Mouse (Mus musculus): ENCODE results near the gene Rbm20. TPM values are rescaled to one million over a fixed set of nuclear protein-coding genes. Genes with fewer than 3 reads are reported as not detected.
A peak's percentile ranks its signal among the peaks of the same experiment; 100 is the strongest.

Gene Rbm20
- total and polyA plus RNA-seq, 3 experiments: 143 to 231 (median 194) TPM

DNA sequence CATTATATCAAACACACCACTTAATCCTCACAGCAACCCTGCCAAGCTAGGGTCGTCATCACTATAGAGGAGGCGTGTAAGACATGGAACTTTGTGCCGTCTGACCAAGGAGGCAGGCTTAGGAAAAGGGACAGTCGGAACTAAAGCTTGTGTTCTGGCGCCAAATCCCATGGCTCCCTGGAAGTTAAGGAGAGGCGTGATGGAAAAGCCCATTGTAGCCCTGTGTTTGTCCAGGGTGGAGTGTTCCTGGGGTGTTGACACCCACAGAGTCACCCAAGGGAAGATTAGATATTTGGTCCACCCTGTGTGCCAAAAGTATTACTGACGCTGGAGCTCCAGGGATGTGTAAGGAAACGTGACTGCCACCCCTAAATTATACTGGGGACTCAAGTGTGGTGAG is 166.9 kb downstream of the Rbm20 start:
- TF ChIP-seq POLR2A (IDR thresholded peaks at IDR 0.05; ENCODE audit: insufficient read depth, low read depth, low read length) (no peak), CTCF (IDR thresholded peaks at IDR 0.05) (no peak), EP300 (IDR thresholded peaks at IDR 0.05; ENCODE audit: insufficient read depth, low read depth, low read length) (no peak)
- WGBS: 45% methylated on average over 8 of the region's 8 CpGs
- H3K4me3 ChIP-seq: no peak overlapping the region
- intact Hi-C loops (cut with DNase I): loop anchor here (5.0 kb wide), 1 partner anchor 83 kb away; no protein-coding TSS in a partner anchor
- no peak for DNase-seq
- no peaks in the 10 kb centered on the region for H3K27me3 ChIP-seq (ENCODE audit: control insufficient read depth, insufficient read depth, low read length)
- H3K79me2 ChIP-seq (replicated peaks; ENCODE audit: control insufficient read depth, insufficient read depth, low read length): no peaks in the 10 kb centered on the region
- H3K9ac ChIP-seq (ENCODE audit: low read depth, low read length): no peak overlapping the region
- no peak overlapping the region for H3K27ac ChIP-seq
- peaks cover 14% of the 10 kb centered on the region for H3K36me3 ChIP-seq (ENCODE audit: control insufficient read depth, insufficient read depth, low read length)
- peaks cover 3% of the 10 kb centered on the region for H3K4me1 ChIP-seq (ENCODE audit: control insufficient read depth, insufficient read depth, low read length)

DNA sequence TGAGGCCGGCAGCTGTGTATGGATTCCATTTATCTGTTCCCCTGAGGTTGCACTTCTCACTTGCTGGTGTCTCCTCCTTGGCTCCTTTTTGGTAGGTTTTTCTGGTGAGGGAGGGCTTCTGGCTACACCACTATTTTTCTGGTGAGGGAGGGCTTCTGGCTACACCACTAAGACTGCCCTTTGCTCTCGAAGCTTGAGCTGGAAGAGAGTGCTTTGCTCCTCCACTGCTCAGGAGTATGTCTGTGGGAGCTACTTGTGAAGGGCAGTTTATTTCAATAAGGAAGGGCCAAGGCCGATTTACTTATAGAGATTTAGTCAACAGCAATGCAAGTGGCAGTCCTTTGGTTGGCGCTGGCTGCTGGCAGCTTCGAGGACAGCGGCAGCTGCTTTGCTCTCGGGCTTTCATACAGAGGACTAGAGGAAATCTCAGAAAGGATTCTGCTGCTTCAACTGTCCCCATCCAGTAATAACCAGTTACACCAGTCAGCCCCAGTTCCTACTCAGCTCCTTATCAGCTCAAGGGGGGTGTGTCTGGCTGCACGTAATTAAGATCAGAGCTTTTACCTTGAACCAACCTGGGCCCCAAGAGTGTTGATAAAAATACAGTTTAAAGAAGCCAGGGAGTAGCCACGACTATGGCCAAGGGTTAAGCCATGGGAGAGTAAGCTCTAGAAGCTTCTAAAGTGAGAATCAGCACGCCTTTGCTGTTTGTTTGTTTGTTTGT is 171.3 kb downstream of the Rbm20 start:
- Histone ChIP-seq H3K27ac (peak overlapping the region; percentile 31; the same call in 1 of the 2 replicates), H3K36me3 (ENCODE audit: control insufficient read depth, insufficient read depth, low read length) (peaks cover 16% of the 10 kb centered on the region)

GRCm38 (mm10) chr19:53850166-53850922 is 173.2 kb downstream of the Rbm20 start:
- TF ChIP-seq CTCF (IDR thresholded peaks at IDR 0.05) (no peak), EP300 (IDR thresholded peaks at IDR 0.05; ENCODE audit: insufficient read depth, low read depth, low read length) (peak; percentile 77; the same call in 1 of the 2 replicates)
- Histone ChIP-seq H3K9ac (ENCODE audit: low read depth, low read length) (no peak overlapping the region), H3K27me3 (ENCODE audit: control insufficient read depth, insufficient read depth, low read length) (no peaks in the 10 kb centered on the region), H3K4me3 (no peak overlapping the region), H3K79me2 (replicated peaks; ENCODE audit: control insufficient read depth, insufficient read depth, low read length) (no peaks in the 10 kb centered on the region), H3K27ac (peak overlapping the region; percentile 72), H3K4me1 (ENCODE audit: control insufficient read depth, insufficient read depth, low read length) (peaks cover 21% of the 10 kb centered on the region), H3K36me3 (ENCODE audit: control insufficient read depth, insufficient read depth, low read length) (peaks cover 22% of the 10 kb centered on the region)
- peak; percentile 70 to 79 for DNase-seq
- intact Hi-C loops (cut with DNase I): loop anchor here (5.0 kb wide), 1 partner anchor 52 kb away; no protein-coding TSS in a partner anchor
- WGBS: 19% methylated on average over 18 of the region's 18 CpGs

More for the DNA sequence above, 171.3 kb downstream of the Rbm20 start:
- Histone ChIP-seq H3K4me3 (no peak overlapping the region), H3K79me2 (replicated peaks; ENCODE audit: control insufficient read depth, insufficient read depth, low read length) (no peaks in the 10 kb centered on the region), H3K9ac (ENCODE audit: low read depth, low read length) (no peak overlapping the region), H3K4me1 (ENCODE audit: control insufficient read depth, insufficient read depth, low read length) (peaks cover 19% of the 10 kb centered on the region), H3K27me3 (ENCODE audit: control insufficient read depth, insufficient read depth, low read length) (no peaks in the 10 kb centered on the region)
- WGBS: 70% methylated on average over 10 of the region's 10 CpGs
- DNase-seq: no peak
- no peak for TF ChIP-seq EP300 (IDR thresholded peaks at IDR 0.05; ENCODE audit: insufficient read depth, low read depth, low read length)
- no peak for TF ChIP-seq POLR2A (IDR thresholded peaks at IDR 0.05; ENCODE audit: insufficient read depth, low read depth, low read length)
- no peak for TF ChIP-seq CTCF (IDR thresholded peaks at IDR 0.05)
- intact Hi-C loops (cut with DNase I): no loop called here

DNA sequence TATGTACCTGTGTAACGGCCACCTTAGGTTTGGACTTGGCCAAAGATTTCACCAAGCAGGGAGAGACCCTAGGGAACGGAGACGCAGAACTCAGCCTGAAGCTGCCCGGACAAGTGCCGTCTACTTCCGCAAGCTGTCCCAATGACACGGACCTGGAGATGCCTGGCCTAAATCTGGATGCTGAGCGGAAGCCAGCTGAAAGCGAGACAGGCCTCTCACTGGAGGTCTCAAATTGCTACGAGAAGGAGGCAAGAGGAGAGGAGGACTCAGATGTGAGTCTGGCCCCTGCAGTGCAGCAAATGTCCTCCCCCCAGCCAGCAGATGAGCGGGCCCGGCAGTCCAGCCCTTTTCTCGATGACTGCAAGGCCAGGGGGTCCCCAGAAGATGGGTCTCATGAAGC is 174.2 kb downstream of the Rbm20 start:
- no peak for DNase-seq
- Histone ChIP-seq H3K36me3 (ENCODE audit: control insufficient read depth, insufficient read depth, low read length) (peaks cover 22% of the 10 kb centered on the region), H3K27me3 (ENCODE audit: control insufficient read depth, insufficient read depth, low read length) (no peaks in the 10 kb centered on the region), H3K79me2 (replicated peaks; ENCODE audit: control insufficient read depth, insufficient read depth, low read length) (no peaks in the 10 kb centered on the region), H3K4me1 (ENCODE audit: control insufficient read depth, insufficient read depth, low read length) (peaks cover 21% of the 10 kb centered on the region), H3K9ac (ENCODE audit: low read depth, low read length) (no peak overlapping the region), H3K4me3 (no peak overlapping the region), H3K27ac (peak overlapping the region; percentile 72)
- WGBS: 76% methylated on average over 13 of the region's 13 CpGs
- TF ChIP-seq POLR2A (IDR thresholded peaks at IDR 0.05; ENCODE audit: insufficient read depth, low read depth, low read length): no peak
- TF ChIP-seq EP300 (IDR thresholded peaks at IDR 0.05; ENCODE audit: insufficient read depth, low read depth, low read length): no peak
- no peak for TF ChIP-seq CTCF (IDR thresholded peaks at IDR 0.05)
- intact Hi-C loops (cut with DNase I): loop anchor here (5.0 kb wide), 1 partner anchor 51 kb away; no protein-coding TSS in a partner anchor

DNA sequence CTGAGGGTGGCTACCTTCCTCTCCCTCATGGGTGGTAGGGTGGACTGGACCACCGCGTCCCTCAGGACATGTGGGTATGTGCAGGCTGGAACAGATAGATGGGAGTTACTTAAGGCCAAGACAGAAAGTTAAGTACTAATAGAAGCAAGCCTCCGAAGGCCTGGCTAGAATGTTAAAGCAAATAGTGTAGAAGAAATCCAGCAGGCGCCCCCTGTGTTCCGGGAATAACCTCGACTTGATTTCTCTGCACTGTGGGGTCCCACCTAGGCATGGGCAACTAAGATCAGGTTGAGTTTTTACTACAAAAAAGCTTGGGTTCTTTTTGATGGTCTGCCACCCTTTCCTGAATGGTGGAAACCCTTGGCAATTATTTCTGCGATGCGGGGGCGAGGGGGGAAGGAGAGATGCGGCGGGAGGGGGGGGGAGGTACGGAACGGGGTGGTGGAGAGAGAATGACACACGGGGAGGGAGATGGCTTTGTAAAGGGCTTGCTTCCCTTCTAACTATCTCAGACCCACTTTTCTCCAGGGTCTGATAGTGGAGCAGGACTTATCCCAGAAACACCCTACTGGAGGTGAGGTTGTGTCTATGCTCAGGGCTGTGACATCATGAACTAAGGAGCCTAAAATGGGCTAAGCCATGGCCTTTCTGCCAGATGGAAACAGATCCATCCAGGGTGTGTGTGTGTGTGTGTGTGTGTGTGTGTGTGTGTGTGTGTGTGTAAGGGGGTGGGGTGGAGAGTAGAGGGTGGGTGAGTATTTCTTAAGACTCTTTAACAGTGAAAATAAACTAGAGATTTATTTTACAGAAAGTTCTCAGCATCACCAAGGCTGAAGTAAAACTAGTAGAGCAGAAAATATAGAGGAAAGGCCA is 175.0 kb downstream of the Rbm20 start:
- peaks cover 19% of the 10 kb centered on the region for H3K36me3 ChIP-seq (ENCODE audit: control insufficient read depth, insufficient read depth, low read length)
- intact Hi-C loops (cut with DNase I): loop anchor here (5.0 kb wide), 1 partner anchor 50 kb away; no protein-coding TSS in a partner anchor
- H3K4me1 ChIP-seq (ENCODE audit: control insufficient read depth, insufficient read depth, low read length): peaks cover 19% of the 10 kb centered on the region
- H3K79me2 ChIP-seq (replicated peaks; ENCODE audit: control insufficient read depth, insufficient read depth, low read length): no peaks in the 10 kb centered on the region
- no peak overlapping the region for H3K9ac ChIP-seq (ENCODE audit: low read depth, low read length)
- TF ChIP-seq POLR2A (IDR thresholded peaks at IDR 0.05; ENCODE audit: insufficient read depth, low read depth, low read length) (no peak), EP300 (IDR thresholded peaks at IDR 0.05; ENCODE audit: insufficient read depth, low read depth, low read length) (no peak), CTCF (IDR thresholded peaks at IDR 0.05) (no peak)
- no peak overlapping the region for H3K4me3 ChIP-seq
- no peaks in the 10 kb centered on the region for H3K27me3 ChIP-seq (ENCODE audit: control insufficient read depth, insufficient read depth, low read length)
- H3K27ac ChIP-seq: peak overlapping the region; percentile 40
- no peak for DNase-seq
- 77% methylated on average over 14 of the region's 14 CpGs for WGBS

All from heart, adult 2 months (tissue).